Mouse (Mus musculus): ENCODE measurements around the gene Esrrg.

Gene Esrrg

GRCm38 (mm10) chr1:187608261-187608921 is at the start of gene Esrrg:
Gene Esrrg (plus strand): TSS chr1:187608791.
- no peak for DNase-seq (ENCODE audit: low read depth, low spot score)

- no peak for DNase-seq (ENCODE audit: low read depth, low spot score)
Observed at GRCm38 (mm10) chr1:187583982-187584381, 24.6 kb upstream of the Esrrg start.

GRCm38 (mm10) chr1:187586541-187587075 is 22.0 kb upstream of the Esrrg start:
- no peak for DNase-seq (ENCODE audit: low read depth, low spot score)

GRCm38 (mm10) chr1:187602942-187603341 is 5.6 kb upstream of the Esrrg start:
- DNase-seq (ENCODE audit: low read depth, low spot score): no peak

- no peak for DNase-seq (ENCODE audit: low read depth, low spot score)
Observed at GRCm38 (mm10) chr1:187604063-187604484, 4.5 kb upstream of the Esrrg start.

GRCm38 (mm10) chr1:187604691-187605310 is 3.8 kb upstream of the Esrrg start:
- no peak for DNase-seq (ENCODE audit: low read depth, low spot score)

GRCm38 (mm10) chr1:187605391-187606270 is 3.0 kb upstream of the Esrrg start:
- no peak for DNase-seq (ENCODE audit: low read depth, low spot score)

- no peak for DNase-seq (ENCODE audit: low read depth, low spot score)
Observed at GRCm38 (mm10) chr1:187606271-187607040, 2.1 kb upstream of the Esrrg start.

- no peak for DNase-seq (ENCODE audit: low read depth, low spot score)
Observed at GRCm38 (mm10) chr1:187607065-187608047, 1.2 kb upstream of the Esrrg start.

GRCm38 (mm10) chr1:187609021-187609852 is 646 bp downstream of the Esrrg start:
- no peak for DNase-seq (ENCODE audit: low read depth, low spot score)

GRCm38 (mm10) chr1:187609853-187610230 is 1.3 kb downstream of the Esrrg start:
- DNase-seq (ENCODE audit: low read depth, low spot score): no peak

- no peak for DNase-seq (ENCODE audit: low read depth, low spot score)
Observed at GRCm38 (mm10) chr1:187610336-187610948, 1.9 kb downstream of the Esrrg start.

- no peak for DNase-seq (ENCODE audit: low read depth, low spot score)
Observed at GRCm38 (mm10) chr1:187611925-187612324, 3.3 kb downstream of the Esrrg start.

GRCm38 (mm10) chr1:187613277-187613676 is 4.7 kb downstream of the Esrrg start:
- no peak for DNase-seq (ENCODE audit: low read depth, low spot score)

GRCm38 (mm10) chr1:187623981-187624380 is 15.4 kb downstream of the Esrrg start:
- no peak for DNase-seq (ENCODE audit: low read depth, low spot score)

GRCm38 (mm10) chr1:187630361-187630760 is 21.8 kb downstream of the Esrrg start:
- no peak for DNase-seq (ENCODE audit: low read depth, low spot score)

GRCm38 (mm10) chr1:187631486-187631885 is 22.9 kb downstream of the Esrrg start:
- DNase-seq (ENCODE audit: low read depth, low spot score): no peak

- DNase-seq (ENCODE audit: low read depth, low spot score): no peak
Observed at GRCm38 (mm10) chr1:187645258-187645657, 36.7 kb downstream of the Esrrg start.

GRCm38 (mm10) chr1:187648551-187648950 is 40.0 kb downstream of the Esrrg start:
- DNase-seq (ENCODE audit: low read depth, low spot score): no peak

All from CD4-positive, CD25-positive, alpha-beta regulatory T cell, adult 2 months (primary cell).